Mouse (Mus musculus): ENCODE measurements at regions not wholly inside any gene's neighbourhood (a gene's known extent, or its start where the extent isn't known, plus 50 kb on each side); places are given as distances from the start of the nearest gene placed in this dataset.
A peak's percentile ranks its signal among the peaks of the same experiment; 100 is the strongest.

DNA sequence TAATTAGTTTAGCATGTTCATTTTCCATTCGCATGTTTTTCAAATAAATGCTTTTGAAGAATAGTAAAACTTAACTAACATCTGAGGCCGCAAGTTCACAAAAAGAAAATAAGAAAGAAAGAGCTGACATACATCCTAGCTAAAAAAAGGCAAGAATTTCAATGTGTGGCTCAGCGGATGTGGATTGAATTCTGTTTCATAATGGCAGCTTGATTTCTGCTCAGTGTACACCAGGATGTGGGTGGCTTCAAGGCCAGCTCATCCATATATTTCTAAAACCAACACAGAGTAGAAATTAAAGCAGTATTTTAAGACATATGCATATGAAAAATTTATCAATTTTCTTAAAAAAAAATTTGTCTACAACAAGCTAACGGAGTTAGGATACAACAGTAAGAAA, 629.3 kb upstream of the Fam241a start:
- no peaks in the 10 kb centered on the region for H3K4me1 ChIP-seq (ENCODE audit: control insufficient read depth, insufficient read depth, low read length)
- WGBS: 90% methylated on average over 4 of the region's 4 CpGs

DNA sequence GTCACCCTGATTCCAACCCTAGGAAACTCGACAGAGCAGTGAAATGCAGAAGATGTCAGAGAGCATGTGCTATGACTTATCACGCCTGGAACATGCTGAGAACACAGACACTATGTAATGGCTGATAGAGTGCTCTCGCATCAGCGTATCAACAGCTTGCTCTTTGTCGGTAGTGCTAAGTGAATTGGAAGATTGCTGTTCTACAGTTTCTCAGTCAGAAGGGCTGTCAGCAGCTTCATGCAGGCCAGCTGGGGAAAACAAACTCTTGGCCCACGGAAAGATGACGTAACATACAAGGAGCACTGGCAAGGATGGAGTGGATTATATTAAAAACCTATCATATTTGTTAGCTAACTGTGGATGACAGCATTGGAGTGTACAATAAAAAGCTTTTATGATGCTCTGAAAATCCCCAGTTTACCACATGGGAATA, 624.6 kb upstream of the Fam241a start:
- 65% methylated on average over 7 of the region's 7 CpGs for WGBS
- no peaks in the 10 kb centered on the region for H3K4me1 ChIP-seq (ENCODE audit: control insufficient read depth, insufficient read depth, low read length)
- DNase-seq (ENCODE audit: low spot score): no peak
- H3K27me3 ChIP-seq (ENCODE audit: control insufficient read depth, insufficient read depth, low read length): no peaks in the 10 kb centered on the region
- H3K9ac ChIP-seq (replicated peaks; ENCODE audit: low read length): no peak overlapping the region
- no peak overlapping the region for H3K4me2 ChIP-seq (ENCODE audit: low read depth, low read length)
- no peaks in the 10 kb centered on the region for H3K9me3 ChIP-seq (replicated peaks; ENCODE audit: control insufficient read depth, low read length)
- H3K4me3 ChIP-seq (ENCODE audit: low read depth, low read length): no peak overlapping the region
- no peak overlapping the region for H3K27ac ChIP-seq (replicated peaks; ENCODE audit: low read depth, low read length)
- no peaks in the 10 kb centered on the region for H3K36me3 ChIP-seq (replicated peaks; ENCODE audit: control insufficient read depth, insufficient read depth, low read depth, low read length)
- ATAC-seq (replicated peaks; ENCODE audit: insufficient number of reproducible peaks, low FRiP score, low TSS enrichment, low read depth): no peak

More for the DNA sequence above, 629.3 kb upstream of the Fam241a start:
- no peaks in the 10 kb centered on the region for H3K9me3 ChIP-seq (replicated peaks; ENCODE audit: control insufficient read depth, low read length)
- no peak overlapping the region for H3K4me3 ChIP-seq (ENCODE audit: low read depth, low read length)
- no peak for ATAC-seq (replicated peaks; ENCODE audit: insufficient number of reproducible peaks, low FRiP score, low TSS enrichment, low read depth)
- H3K27me3 ChIP-seq (ENCODE audit: control insufficient read depth, insufficient read depth, low read length): no peaks in the 10 kb centered on the region
- H3K9ac ChIP-seq (replicated peaks; ENCODE audit: low read length): no peak overlapping the region
- DNase-seq (ENCODE audit: low spot score): no peak
- no peaks in the 10 kb centered on the region for H3K36me3 ChIP-seq (replicated peaks; ENCODE audit: control insufficient read depth, insufficient read depth, low read depth, low read length)
- H3K27ac ChIP-seq (replicated peaks; ENCODE audit: low read depth, low read length): no peak overlapping the region
- no peak overlapping the region for H3K4me2 ChIP-seq (ENCODE audit: low read depth, low read length)

DNA sequence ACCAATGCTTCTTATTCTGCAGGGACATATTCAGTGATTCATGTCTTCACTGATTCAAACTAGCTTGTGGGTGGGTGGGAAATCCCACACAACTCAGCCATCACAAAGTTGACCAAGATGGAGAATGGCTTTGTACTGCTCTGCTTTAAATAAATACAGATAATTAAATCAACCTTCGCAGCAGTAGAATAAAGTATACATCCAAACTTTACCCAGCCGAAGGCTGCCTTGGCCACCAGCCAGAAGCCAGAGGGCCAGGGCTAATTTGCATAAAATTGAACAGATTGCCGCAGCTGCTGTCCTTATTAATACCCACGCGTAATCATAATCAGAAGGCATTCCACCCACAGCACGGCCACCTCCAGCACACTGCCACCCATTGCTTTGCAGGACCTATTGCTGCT, 623.8 kb upstream of the Fam241a start:
- peak; percentile 47 for DNase-seq (ENCODE audit: low spot score)
- H3K36me3 ChIP-seq (replicated peaks; ENCODE audit: control insufficient read depth, insufficient read depth, low read depth, low read length): no peaks in the 10 kb centered on the region

DNA sequence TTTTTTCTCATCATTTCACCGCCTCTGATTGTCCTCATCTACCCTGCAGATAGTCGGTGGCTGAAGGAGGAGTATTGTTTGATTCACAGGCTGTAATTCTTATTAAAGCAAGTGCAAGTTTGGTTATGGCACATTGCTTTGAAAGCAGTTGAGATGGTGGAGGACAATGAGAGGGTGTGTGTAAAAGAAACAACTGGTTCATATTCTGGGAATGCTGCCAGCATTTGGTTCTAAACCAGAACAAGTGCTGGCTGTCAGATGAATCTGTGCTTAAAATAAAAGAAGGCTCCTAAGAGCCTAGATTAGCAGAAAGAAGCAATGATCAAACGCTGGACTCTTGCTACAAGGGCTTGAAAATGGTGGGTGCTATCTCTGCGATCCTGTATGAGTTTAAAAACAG, 622.7 kb upstream of the Fam241a start:
- Histone ChIP-seq H3K9ac (replicated peaks; ENCODE audit: low read length) (no peak overlapping the region), H3K9me3 (replicated peaks; ENCODE audit: control insufficient read depth, low read length) (no peaks in the 10 kb centered on the region), H3K27ac (replicated peaks; ENCODE audit: low read depth, low read length) (no peak overlapping the region), H3K4me1 (ENCODE audit: control insufficient read depth, insufficient read depth, low read length) (no peaks in the 10 kb centered on the region), H3K4me2 (ENCODE audit: low read depth, low read length) (no peak overlapping the region), H3K36me3 (replicated peaks; ENCODE audit: control insufficient read depth, insufficient read depth, low read depth, low read length) (no peaks in the 10 kb centered on the region), H3K27me3 (ENCODE audit: control insufficient read depth, insufficient read depth, low read length) (no peaks in the 10 kb centered on the region), H3K4me3 (ENCODE audit: low read depth, low read length) (no peak overlapping the region)
- ATAC-seq (replicated peaks; ENCODE audit: insufficient number of reproducible peaks, low FRiP score, low TSS enrichment, low read depth) (no peak), DNase-seq (ENCODE audit: low spot score) (no peak)
- WGBS: 84% methylated on average over 4 of the region's 4 CpGs

More for the DNA sequence above, 623.8 kb upstream of the Fam241a start:
- Histone ChIP-seq H3K4me3 (ENCODE audit: low read depth, low read length) (no peak overlapping the region), H3K27me3 (ENCODE audit: control insufficient read depth, insufficient read depth, low read length) (no peaks in the 10 kb centered on the region), H3K4me2 (ENCODE audit: low read depth, low read length) (no peak overlapping the region), H3K4me1 (ENCODE audit: control insufficient read depth, insufficient read depth, low read length) (no peaks in the 10 kb centered on the region), H3K9me3 (replicated peaks; ENCODE audit: control insufficient read depth, low read length) (no peaks in the 10 kb centered on the region), H3K9ac (replicated peaks; ENCODE audit: low read length) (no peak overlapping the region), H3K27ac (replicated peaks; ENCODE audit: low read depth, low read length) (no peak overlapping the region)
- ATAC-seq (replicated peaks; ENCODE audit: insufficient number of reproducible peaks, low FRiP score, low TSS enrichment, low read depth): no peak
- 51% methylated on average over 6 of the region's 6 CpGs for WGBS

DNA sequence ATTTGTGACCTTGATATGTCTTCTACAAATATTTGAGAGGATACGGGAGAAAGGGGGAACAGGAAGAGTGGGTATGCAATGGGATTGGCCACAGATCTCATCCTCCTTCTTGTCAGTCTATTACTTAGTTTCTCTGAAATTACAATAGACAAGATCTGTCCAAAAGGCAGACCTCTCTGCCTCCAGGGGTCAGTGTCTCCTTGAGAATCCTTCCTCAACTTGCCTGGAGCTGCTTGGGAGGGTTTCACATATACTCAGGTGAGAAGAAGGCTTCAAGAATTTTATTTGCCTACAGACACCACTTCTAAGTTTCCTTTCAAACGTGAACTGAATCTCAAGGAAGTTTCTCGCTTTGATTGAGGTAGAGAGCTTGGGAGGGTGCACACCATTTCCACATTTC, 575.0 kb upstream of the Fam241a start:
- no peaks in the 10 kb centered on the region for H3K9me3 ChIP-seq (replicated peaks; ENCODE audit: control insufficient read depth, low read length)
- H3K4me2 ChIP-seq (ENCODE audit: low read depth, low read length): no peak overlapping the region
- WGBS: 56% methylated on average over 3 of the region's 3 CpGs
- no peak overlapping the region for H3K4me3 ChIP-seq (ENCODE audit: low read depth, low read length)
- no peaks in the 10 kb centered on the region for H3K27me3 ChIP-seq (ENCODE audit: control insufficient read depth, insufficient read depth, low read length)
- peak; percentile 49 for DNase-seq (ENCODE audit: low spot score)
- H3K4me1 ChIP-seq (ENCODE audit: control insufficient read depth, insufficient read depth, low read length): no peaks in the 10 kb centered on the region
- H3K36me3 ChIP-seq (replicated peaks; ENCODE audit: control insufficient read depth, insufficient read depth, low read depth, low read length): no peaks in the 10 kb centered on the region
- H3K27ac ChIP-seq (replicated peaks; ENCODE audit: low read depth, low read length): no peak overlapping the region
- ATAC-seq (replicated peaks; ENCODE audit: insufficient number of reproducible peaks, low FRiP score, low TSS enrichment, low read depth): no peak
- no peak overlapping the region for H3K9ac ChIP-seq (replicated peaks; ENCODE audit: low read length)

DNA sequence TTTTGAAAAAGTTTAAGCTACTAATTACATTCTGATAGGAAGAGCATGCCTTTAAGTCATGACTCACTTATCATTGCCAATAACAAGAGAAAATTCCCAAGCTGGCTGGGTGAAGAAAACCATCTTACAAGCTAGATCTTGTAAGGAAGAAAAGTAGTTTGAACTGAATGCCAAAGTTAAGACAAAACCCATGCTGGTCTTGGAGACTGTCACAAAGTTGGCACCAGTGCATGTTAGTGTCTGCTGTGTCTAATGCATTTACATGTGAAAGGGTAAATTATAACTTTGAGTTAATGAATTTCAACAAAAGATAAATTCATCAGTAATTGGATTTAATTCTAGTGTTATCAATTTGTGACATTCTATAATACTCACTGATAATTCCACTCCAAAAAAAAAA, 533.6 kb upstream of the Fam241a start:
- H3K27me3 ChIP-seq (ENCODE audit: control insufficient read depth, insufficient read depth, low read length): no peaks in the 10 kb centered on the region
- H3K36me3 ChIP-seq (replicated peaks; ENCODE audit: control insufficient read depth, insufficient read depth, low read depth, low read length): no peaks in the 10 kb centered on the region
- H3K27ac ChIP-seq (replicated peaks; ENCODE audit: low read depth, low read length): no peak overlapping the region
- DNase-seq (ENCODE audit: low spot score) (no peak), ATAC-seq (replicated peaks; ENCODE audit: insufficient number of reproducible peaks, low FRiP score, low TSS enrichment, low read depth) (no peak)
- no peak overlapping the region for H3K4me3 ChIP-seq (ENCODE audit: low read depth, low read length)
- no peaks in the 10 kb centered on the region for H3K4me1 ChIP-seq (ENCODE audit: control insufficient read depth, insufficient read depth, low read length)
- H3K4me2 ChIP-seq (ENCODE audit: low read depth, low read length): no peak overlapping the region
- no peak overlapping the region for H3K9ac ChIP-seq (replicated peaks; ENCODE audit: low read length)
- no peaks in the 10 kb centered on the region for H3K9me3 ChIP-seq (replicated peaks; ENCODE audit: control insufficient read depth, low read length)

DNA sequence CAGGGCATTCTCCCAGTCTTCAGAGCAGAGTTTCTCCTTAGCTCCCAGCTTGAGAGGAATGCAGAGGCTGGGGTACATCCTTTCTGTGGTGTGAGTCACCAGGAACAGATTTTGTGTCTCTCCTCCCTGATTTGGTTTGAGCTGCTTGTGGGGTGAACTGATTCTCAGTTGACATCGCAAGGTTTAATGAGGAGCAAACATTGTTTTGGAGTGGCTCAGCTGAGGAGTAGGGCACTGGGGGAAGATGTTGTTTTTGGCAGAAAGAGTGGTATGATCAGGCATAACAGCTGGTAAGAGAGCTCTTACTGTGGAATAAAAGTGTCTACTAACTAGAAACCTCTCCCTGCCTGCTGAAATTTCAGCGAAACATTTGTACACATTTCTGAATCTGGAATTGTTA, 519.4 kb upstream of the Fam241a start:
- Histone ChIP-seq H3K9me3 (replicated peaks; ENCODE audit: control insufficient read depth, low read length) (no peaks in the 10 kb centered on the region), H3K27ac (replicated peaks; ENCODE audit: low read depth, low read length) (no peak overlapping the region), H3K36me3 (replicated peaks; ENCODE audit: control insufficient read depth, insufficient read depth, low read depth, low read length) (no peaks in the 10 kb centered on the region), H3K4me1 (ENCODE audit: control insufficient read depth, insufficient read depth, low read length) (no peaks in the 10 kb centered on the region), H3K4me2 (ENCODE audit: low read depth, low read length) (no peak overlapping the region), H3K4me3 (ENCODE audit: low read depth, low read length) (no peak overlapping the region), H3K27me3 (ENCODE audit: control insufficient read depth, insufficient read depth, low read length) (no peaks in the 10 kb centered on the region), H3K9ac (replicated peaks; ENCODE audit: low read length) (no peak overlapping the region)
- DNase-seq (ENCODE audit: low spot score) (no peak), ATAC-seq (replicated peaks; ENCODE audit: insufficient number of reproducible peaks, low FRiP score, low TSS enrichment, low read depth) (no peak)
- WGBS: 91% methylated on average over 2 of the region's 2 CpGs

DNA sequence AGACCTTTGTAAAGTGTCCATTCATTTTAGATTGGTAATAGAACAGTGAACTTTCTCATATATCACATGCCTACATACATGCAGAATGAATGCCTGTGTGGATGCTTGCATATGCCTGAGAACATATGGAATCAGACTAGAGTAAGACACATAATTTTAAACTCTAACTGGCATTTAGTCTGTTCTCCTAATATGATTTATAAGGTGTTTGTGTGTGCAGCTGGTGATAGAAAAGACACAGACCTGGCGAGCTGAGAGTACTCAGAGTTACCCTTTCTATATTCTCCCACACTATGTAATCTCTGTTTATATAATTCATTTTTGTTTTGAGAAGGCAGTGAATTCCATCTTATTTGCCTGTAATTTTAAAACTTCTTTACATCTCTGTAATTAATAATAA, 517.4 kb upstream of the Fam241a start:
- H3K4me3 ChIP-seq (ENCODE audit: low read depth, low read length): no peak overlapping the region
- H3K36me3 ChIP-seq (replicated peaks; ENCODE audit: control insufficient read depth, insufficient read depth, low read depth, low read length): no peaks in the 10 kb centered on the region
- H3K9ac ChIP-seq (replicated peaks; ENCODE audit: low read length): no peak overlapping the region
- WGBS: 84% methylated on average over 1 of the region's 1 CpGs
- DNase-seq (ENCODE audit: low spot score) (no peak), ATAC-seq (replicated peaks; ENCODE audit: insufficient number of reproducible peaks, low FRiP score, low TSS enrichment, low read depth) (no peak)
- H3K9me3 ChIP-seq (replicated peaks; ENCODE audit: control insufficient read depth, low read length): no peaks in the 10 kb centered on the region
- H3K27me3 ChIP-seq (ENCODE audit: control insufficient read depth, insufficient read depth, low read length): no peaks in the 10 kb centered on the region
- H3K27ac ChIP-seq (replicated peaks; ENCODE audit: low read depth, low read length): no peak overlapping the region
- H3K4me1 ChIP-seq (ENCODE audit: control insufficient read depth, insufficient read depth, low read length): no peaks in the 10 kb centered on the region
- H3K4me2 ChIP-seq (ENCODE audit: low read depth, low read length): no peak overlapping the region

DNA sequence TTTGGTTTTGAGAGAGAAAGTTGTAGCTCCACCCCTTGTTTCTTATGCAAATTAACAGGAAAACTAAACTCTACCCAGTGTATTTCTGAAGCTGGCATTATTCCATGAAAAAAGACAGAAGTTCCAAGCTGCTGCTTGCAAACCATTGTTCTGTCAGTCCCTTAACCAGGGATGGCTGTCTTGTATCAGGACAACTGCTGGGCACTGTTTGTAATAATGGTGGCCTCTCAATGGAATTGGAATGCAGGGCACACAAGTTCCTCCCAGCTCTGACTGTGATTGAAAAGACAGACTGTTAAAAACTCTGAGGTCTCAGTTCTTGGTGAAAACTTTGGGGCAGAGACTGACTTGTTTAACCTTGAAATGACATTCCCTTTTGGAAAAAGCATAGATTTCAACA, 516.0 kb upstream of the Fam241a start:
- H3K27me3 ChIP-seq (ENCODE audit: control insufficient read depth, insufficient read depth, low read length): no peaks in the 10 kb centered on the region
- DNase-seq (ENCODE audit: low spot score) (no peak), ATAC-seq (replicated peaks; ENCODE audit: insufficient number of reproducible peaks, low FRiP score, low TSS enrichment, low read depth) (no peak)
- no peak overlapping the region for H3K27ac ChIP-seq (replicated peaks; ENCODE audit: low read depth, low read length)
- no peaks in the 10 kb centered on the region for H3K36me3 ChIP-seq (replicated peaks; ENCODE audit: control insufficient read depth, insufficient read depth, low read depth, low read length)
- no peak overlapping the region for H3K4me2 ChIP-seq (ENCODE audit: low read depth, low read length)
- H3K9me3 ChIP-seq (replicated peaks; ENCODE audit: control insufficient read depth, low read length): no peaks in the 10 kb centered on the region
- no peak overlapping the region for H3K4me3 ChIP-seq (ENCODE audit: low read depth, low read length)
- no peak overlapping the region for H3K9ac ChIP-seq (replicated peaks; ENCODE audit: low read length)
- H3K4me1 ChIP-seq (ENCODE audit: control insufficient read depth, insufficient read depth, low read length): no peaks in the 10 kb centered on the region
